Mouse (Mus musculus) telencephalon, adult 2 months (tissue): ENCODE measurements around the gene Ppp1r18.
A peak's percentile ranks its signal among the peaks of the same experiment; 100 is the strongest.

Experiments
- DNase-seq: peaks from one replicate; pipeline ENCODE4 v3.0.0-alpha.2; 2011; ENCODE audit warnings: low read depth, low spot score

Gene Ppp1r18

GRCm38 (mm10) chr17:35909919-35910369 lies 44.6 kb downstream of the Ppp1r18 start, which contains the start of gene Atat1:
Gene Atat1 (minus strand): TSS chr17:35910075.
- DNase-seq, result peak; percentile 85

- no peak for DNase-seq
Measured at GRCm38 (mm10) chr17:35914975-35915374, 49.6 kb downstream of the Ppp1r18 start.

- DNase-seq, result no peak
Measured at GRCm38 (mm10) chr17:35915538-35916296, 50.3 kb downstream of the Ppp1r18 start.

GRCm38 (mm10) chr17:35916297-35917142 lies 51.1 kb downstream of the Ppp1r18 start, which contains the start of the genes Mrps18b and Ppp1r10:
Gene Mrps18b (minus strand): TSS chr17:35916389.
Gene Ppp1r10 (plus strand): TSS chr17:35916434.
- DNase-seq, result peak; percentile 99

GRCm38 (mm10) chr17:35917143-35917462 lies 51.7 kb downstream of the Ppp1r18 start:
- no peak for DNase-seq

- DNase-seq, result peak; percentile 77
Measured at GRCm38 (mm10) chr17:35917463-35918251, 52.3 kb downstream of the Ppp1r18 start.

GRCm38 (mm10) chr17:35918276-35919059 lies 53.1 kb downstream of the Ppp1r18 start:
- DNase-seq, result peak; percentile 50

- DNase-seq, result peak; percentile 98
Measured at GRCm38 (mm10) chr17:35919060-35919715, 53.8 kb downstream of the Ppp1r18 start.

- DNase-seq, result no peak
Measured at GRCm38 (mm10) chr17:35919864-35920301, 54.5 kb downstream of the Ppp1r18 start.

GRCm38 (mm10) chr17:35920384-35920783 lies 55.0 kb downstream of the Ppp1r18 start:
- DNase-seq, result no peak

- DNase-seq, result no peak
Measured at GRCm38 (mm10) chr17:35920862-35921562, 55.6 kb downstream of the Ppp1r18 start.

GRCm38 (mm10) chr17:35921710-35922109 lies 56.3 kb downstream of the Ppp1r18 start:
- DNase-seq, result no peak

GRCm38 (mm10) chr17:35922566-35922965 lies 57.2 kb downstream of the Ppp1r18 start:
- DNase-seq, result no peak

- DNase-seq, result no peak
Measured at GRCm38 (mm10) chr17:35923281-35923680, 57.9 kb downstream of the Ppp1r18 start.
